Mouse (Mus musculus) kidney, postnatal 0 days (tissue): ENCODE measurements around the gene Rarres1. TPM values are rescaled to one million over a fixed set of nuclear protein-coding genes. Genes with fewer than 3 reads are reported as not detected.

Source experiments
- ATAC-seq: fragments of 200-750 bp; cut with Nextera tagmentation; replicated peaks from 2 replicates; pipeline ENCODE4 v1.8.0; 2017; ENCODE audit warnings: low read depth, moderate number of reproducible peaks, moderate TSS enrichment, moderate library complexity; ENCODE audit not compliant: low FRiP score
- DNase-seq: peaks from one replicate; pipeline ENCODE4 v3.0.0-alpha.2; 2016; ENCODE audit warnings: low spot score
- H3K27ac ChIP-seq: fragments of 300-500 bp; sonication (generic); 2 replicates; pipeline ENCODE4 v1.5.1; 2014; ENCODE audit warnings: mild to moderate bottlenecking
- H3K27me3 ChIP-seq: fragments of 300-500 bp; sonication (generic); 2 replicates; pipeline ENCODE4 v1.6.1; 2014; ENCODE audit warnings: low read length, mixed read lengths; ENCODE audit not compliant: insufficient read depth
- H3K36me3 ChIP-seq: fragments of 300-500 bp; sonication (generic); 2 replicates; pipeline ENCODE4 v1.6.1; 2014; ENCODE audit warnings: low read length, mixed read lengths; ENCODE audit not compliant: insufficient read depth
- H3K4me1 ChIP-seq: fragments of 300-500 bp; sonication (generic); replicated peaks from 2 replicates; pipeline ENCODE4 v1.6.1; 2014; ENCODE audit warnings: antibody characterized with exemption, low read length, mixed read lengths; ENCODE audit not compliant: insufficient read depth
- H3K4me2 ChIP-seq: fragments of 300-500 bp; sonication (generic); 2 replicates; pipeline ENCODE4 v1.6.1; 2014; ENCODE audit warnings: mild to moderate bottlenecking, low read length, moderate library complexity, mixed read lengths
- H3K4me3 ChIP-seq: fragments of 300-500 bp; sonication (generic); replicated peaks from 2 replicates; pipeline ENCODE4 v1.5.1; 2014; ENCODE audit warnings: low read depth, low read length
- H3K9ac ChIP-seq: fragments of 300-500 bp; sonication (generic); 2 replicates; pipeline ENCODE4 v1.6.1; 2014; ENCODE audit warnings: low read depth, low read length
- H3K9me3 ChIP-seq: fragments of 300-500 bp; sonication (generic); replicated peaks from 2 replicates; pipeline ENCODE4 v1.6.1; 2016; ENCODE audit warnings: low read length, inconsistent platforms, mixed read lengths
- CTCF ChIP-seq: IDR thresholded peaks from 2 replicates; pipeline ENCODE4 v1.5.1; 2016; ENCODE audit warnings: antibody characterized with exemption, low read depth, mild to moderate bottlenecking, moderate library complexity
- WGBS: fragments of 180-500 bp; shearing (Covaris S2); extraction: QIAGEN DNeasy Blood & Tissue Kit; methylation state at CpG from one replicate; pipeline ENCODE4 v1.1.7; 2014; 5-methylcytosine and 5-hydroxymethylcytosine counted together
- polyA plus RNA-seq: library from polyadenylated mRNA; unstranded; fragments of >200 nt; fragmentation: Nextera tagmentation; extraction: Ambion mirVana; gene quantifications from 2 replicates; pipeline ENCODE4 v1.2.1, GENCODE M21; 2015

Rarres1 gene
- polyA plus RNA-seq, 1 experiment from 2014 or later = 7.6 TPM

DNA sequence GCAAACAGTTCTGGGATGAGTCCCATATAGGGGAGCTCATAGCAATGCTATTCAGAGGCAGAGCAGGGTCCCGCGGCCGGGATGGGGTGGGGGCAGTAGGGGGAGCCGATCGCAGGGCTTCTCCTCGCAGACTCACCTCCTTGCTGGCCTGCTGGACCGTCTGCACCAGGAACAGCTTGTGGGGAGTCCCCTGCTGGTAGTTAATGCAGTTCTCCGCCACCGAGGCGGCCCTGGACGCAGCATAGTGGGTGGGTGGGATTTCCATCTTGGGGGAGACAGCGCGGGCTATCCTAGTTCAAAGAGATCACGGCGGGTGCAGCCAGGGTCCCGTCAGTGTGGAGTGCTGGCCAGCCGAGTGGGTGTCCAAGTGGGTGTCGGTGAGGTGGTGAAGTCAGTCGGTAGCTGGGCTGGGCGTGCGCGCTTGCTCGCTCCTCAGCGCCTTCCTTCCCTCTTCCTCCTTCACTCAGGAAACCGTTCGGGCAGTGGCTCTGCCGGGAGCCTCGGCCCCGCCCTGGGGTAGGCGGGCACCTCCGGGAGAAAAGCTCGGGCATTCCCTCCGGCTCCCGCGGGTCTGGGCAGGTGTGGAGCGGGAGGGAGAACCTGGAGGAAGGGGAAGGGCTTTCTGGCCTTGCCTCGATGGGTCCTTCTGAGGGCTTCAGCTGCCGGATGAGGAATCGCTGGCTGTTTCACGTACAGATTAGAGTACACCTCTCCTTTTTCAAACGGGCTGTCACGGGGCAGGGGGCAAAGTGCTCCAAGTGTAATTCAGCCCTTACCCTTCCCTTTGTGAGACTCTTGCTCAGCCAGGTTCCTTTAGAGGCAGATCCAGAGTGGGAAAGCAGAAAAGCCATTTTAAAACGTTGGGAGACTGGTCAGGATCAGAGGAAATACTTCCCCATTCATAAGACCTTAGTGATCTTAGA, 51.6 kb downstream of the Rarres1 start, which contains the start of gene Lxn:
Gene Lxn (minus strand): TSS at position 477 of the 923 bp plus-strand sequence.
- no peaks in the 10 kb centered on the region for H3K4me1 ChIP-seq
- peak within 1 kb of the TSS; percentile 65 for H3K4me3 ChIP-seq
- H3K9ac ChIP-seq = peak within 1 kb of the TSS; percentile 70
- ATAC-seq = peak; percentile 92
- peak within 1 kb of the TSS; percentile 93 for H3K4me2 ChIP-seq
- 0% methylated on average over 41 of the region's 43 CpGs for WGBS
- no peaks in the 10 kb centered on the region for H3K9me3 ChIP-seq
- peak; percentile 79 for DNase-seq
- H3K27me3 ChIP-seq = no peaks in the 10 kb centered on the region
- TF ChIP-seq CTCF = peak; percentile 52
- peaks cover 25% of the 10 kb centered on the region for H3K36me3 ChIP-seq
- H3K27ac ChIP-seq = peak within 1 kb of the TSS; percentile 84

DNA sequence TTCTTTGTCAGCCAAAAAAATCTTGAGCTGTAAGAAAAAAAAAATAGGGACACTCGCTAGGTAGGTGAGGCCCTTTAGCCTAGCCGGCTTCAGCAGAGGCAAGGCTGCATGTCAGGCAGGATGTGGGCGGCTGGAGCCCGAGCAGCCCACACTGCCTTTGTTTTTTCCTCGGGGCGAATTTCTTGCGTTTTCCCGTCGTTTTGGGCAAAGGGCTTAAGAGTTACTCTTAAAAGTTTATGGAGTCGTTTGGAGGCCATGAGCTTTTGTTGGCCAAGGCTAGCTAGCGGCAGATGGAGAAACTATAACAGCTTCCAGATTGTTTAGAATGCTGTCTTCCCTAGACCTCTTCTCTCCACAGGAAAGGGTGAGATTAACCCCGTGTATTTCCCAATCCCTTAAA, 52.3 kb downstream of the Rarres1 start:
- peak overlapping the region; percentile 70 for H3K9ac ChIP-seq
- H3K27me3 ChIP-seq = no peaks in the 10 kb centered on the region
- no peak for TF ChIP-seq CTCF
- H3K4me2 ChIP-seq = peak overlapping the region; percentile 93
- H3K9me3 ChIP-seq = no peaks in the 10 kb centered on the region
- DNase-seq (peak; percentile 22), ATAC-seq (peak; percentile 40; the same call in 1 of the 2 replicates)
- peak overlapping the region; percentile 84 for H3K27ac ChIP-seq
- H3K4me1 ChIP-seq = no peaks in the 10 kb centered on the region
- WGBS = 1% methylated on average over 12 of the region's 12 CpGs
- H3K36me3 ChIP-seq = peaks cover 22% of the 10 kb centered on the region
- peak overlapping the region; percentile 65 for H3K4me3 ChIP-seq

DNA sequence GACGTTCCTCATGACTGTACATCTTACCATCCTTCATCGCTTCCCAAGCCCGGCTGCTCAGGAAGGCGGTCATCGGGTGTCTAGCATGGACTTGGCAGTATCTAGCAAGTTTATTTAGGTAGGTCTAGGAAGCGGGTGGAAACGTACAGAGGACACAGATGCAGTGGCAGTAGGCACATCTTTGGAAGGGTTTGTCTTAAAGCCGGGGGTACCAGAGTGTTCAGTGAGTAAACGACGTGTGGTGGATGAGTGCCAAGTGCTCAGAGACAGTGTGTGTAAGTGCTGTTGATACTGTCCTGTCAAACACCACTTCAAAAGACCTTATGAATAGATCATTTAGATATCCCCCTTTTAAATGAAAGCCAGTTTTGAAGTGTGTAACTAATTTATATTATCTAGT, 52.7 kb downstream of the Rarres1 start:
- no peak overlapping the region for H3K27ac ChIP-seq
- peaks cover 23% of the 10 kb centered on the region for H3K36me3 ChIP-seq
- 30% methylated on average over 10 of the region's 10 CpGs for WGBS
- H3K27me3 ChIP-seq = no peaks in the 10 kb centered on the region
- no peaks in the 10 kb centered on the region for H3K4me1 ChIP-seq
- peak overlapping the region; percentile 65 for H3K4me3 ChIP-seq
- ATAC-seq (no peak), DNase-seq (peak; percentile 3)
- H3K9me3 ChIP-seq = no peaks in the 10 kb centered on the region
- no peak for TF ChIP-seq CTCF
- peak overlapping the region; percentile 93 for H3K4me2 ChIP-seq
- H3K9ac ChIP-seq = 0 out of 2 replicates have a peak overlapping the region, but pooled peaks have one; percentile 18

DNA sequence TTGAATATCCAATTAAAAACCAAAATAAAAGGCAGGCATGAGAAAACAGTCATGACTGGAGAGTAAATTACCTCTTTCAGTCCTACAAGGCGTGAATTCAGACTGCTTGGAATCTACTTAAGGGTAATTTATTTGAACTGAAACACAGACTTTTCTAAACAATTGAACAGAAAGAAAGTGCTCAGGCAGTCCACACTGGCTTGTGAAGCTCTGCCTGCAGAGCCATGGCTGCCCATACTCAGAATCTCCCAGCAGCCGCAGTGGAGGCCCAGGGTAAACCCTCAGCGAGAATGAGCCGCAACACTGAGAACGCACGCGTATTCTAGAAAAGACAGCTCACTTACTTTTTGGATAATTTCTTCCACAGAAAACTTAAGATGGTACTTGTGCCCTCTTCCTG, 53.3 kb downstream of the Rarres1 start:
- no peak for TF ChIP-seq CTCF
- Histone ChIP-seq H3K9ac (no peak overlapping the region), H3K9me3 (no peaks in the 10 kb centered on the region), H3K27me3 (no peaks in the 10 kb centered on the region), H3K36me3 (peaks cover 28% of the 10 kb centered on the region), H3K4me2 (0 out of 2 replicates have a peak overlapping the region, but pooled peaks have one; percentile 93), H3K4me3 (no peak overlapping the region), H3K27ac (no peak overlapping the region), H3K4me1 (no peaks in the 10 kb centered on the region)
- 94% methylated on average over 7 of the region's 7 CpGs for WGBS
- DNase-seq = no peak
- no peak for ATAC-seq

DNA sequence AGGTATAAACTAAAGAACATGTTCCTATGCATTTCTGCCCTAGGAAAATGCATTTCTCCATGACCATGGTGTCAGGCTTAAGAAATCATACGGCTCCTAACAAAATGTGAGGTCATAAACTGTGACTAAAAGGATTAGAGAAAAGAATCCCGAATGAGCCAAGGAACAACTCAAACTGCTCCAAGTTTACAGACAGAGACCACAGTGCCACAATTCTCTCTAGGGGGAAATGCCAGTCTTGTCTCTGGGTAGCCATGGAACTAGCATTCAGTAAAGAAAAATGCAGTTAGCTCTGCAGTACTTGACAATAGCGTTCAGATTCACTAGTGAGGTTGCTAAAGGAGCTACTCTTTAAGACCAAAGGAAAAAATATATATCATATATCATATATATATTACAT, 55.4 kb downstream of the Rarres1 start:
- no peak for DNase-seq
- Histone ChIP-seq H3K27me3 (no peaks in the 10 kb centered on the region), H3K9ac (no peak overlapping the region), H3K4me3 (no peak overlapping the region), H3K4me2 (no peak overlapping the region), H3K36me3 (peaks cover 35% of the 10 kb centered on the region), H3K27ac (no peak overlapping the region), H3K4me1 (no peaks in the 10 kb centered on the region), H3K9me3 (no peaks in the 10 kb centered on the region)
- no peak for ATAC-seq
- no peak for TF ChIP-seq CTCF
- WGBS = 93% methylated on average over 3 of the region's 3 CpGs

- Histone ChIP-seq H3K27ac (no peak overlapping the region; the same call in 1 of the 2 replicates), H3K4me3 (no peak overlapping the region), H3K9me3 (no peaks in the 10 kb centered on the region), H3K4me2 (no peak overlapping the region), H3K4me1 (no peaks in the 10 kb centered on the region), H3K36me3 (peaks cover 44% of the 10 kb centered on the region), H3K27me3 (no peaks in the 10 kb centered on the region), H3K9ac (no peak overlapping the region)
- ATAC-seq (no peak; the same call in 1 of the 2 replicates), DNase-seq (peak; percentile 24)
- no peak for TF ChIP-seq CTCF
- 79% methylated on average over 5 of the region's 5 CpGs for WGBS
These were observed 64.6 kb downstream of the Rarres1 start for GRCm38 (mm10) chr3:67450601-67451210.
